Mouse (Mus musculus) embryonic facial prominence, embryonic 14.5 days (tissue): ENCODE measurements around the gene Fbxo11. TPM values are rescaled to one million over a fixed set of nuclear protein-coding genes. Genes with fewer than 3 reads are reported as not detected.
A peak's percentile ranks its signal among the peaks of the same experiment; 100 is the strongest.
"Not testable (repeated sequence)": the region's sequence is repeated elsewhere in the genome, so short reads cannot be mapped to it uniquely, and the experiment has no call there.

Experiments used
- ATAC-seq: fragments of 200-750 bp; cut with Nextera tagmentation; 2 replicates; pipeline ENCODE4 v1.8.0; 2017; ENCODE audit warnings: low read depth, moderate number of reproducible peaks, moderate TSS enrichment
- DNase-seq: peaks from one replicate; pipeline ENCODE4 v3.0.0-alpha.2; 2015; ENCODE audit warnings: low spot score
- H3K27ac ChIP-seq: fragments of 300-500 bp; sonication (generic); replicated peaks from 2 replicates; pipeline ENCODE4 v1.5.1; 2014; ENCODE audit warnings: low read depth, mild to moderate bottlenecking, low read length, moderate library complexity
- H3K27me3 ChIP-seq: fragments of 300-500 bp; sonication (generic); replicated peaks from 2 replicates; pipeline ENCODE4 v1.6.1; 2014; ENCODE audit warnings: low read length; ENCODE audit not compliant: control insufficient read depth, insufficient read depth
- H3K36me3 ChIP-seq: fragments of 300-500 bp; sonication (generic); 2 replicates; pipeline ENCODE4 v1.6.1; 2014; ENCODE audit warnings: low read length, mixed read lengths; ENCODE audit not compliant: control insufficient read depth, insufficient read depth
- H3K4me1 ChIP-seq: fragments of 300-500 bp; sonication (generic); 2 replicates; pipeline ENCODE4 v1.6.1; 2014; ENCODE audit warnings: antibody characterized with exemption, low read length; ENCODE audit not compliant: control insufficient read depth, insufficient read depth
- H3K4me2 ChIP-seq: fragments of 300-500 bp; sonication (generic); 2 replicates; pipeline ENCODE4 v1.6.1; 2014; ENCODE audit warnings: low read depth, mild to moderate bottlenecking, low read length, moderate library complexity, mixed read lengths
- H3K4me3 ChIP-seq: fragments of 300-500 bp; sonication (generic); 2 replicates; pipeline ENCODE4 v1.5.1; 2014; ENCODE audit warnings: low read depth, mild to moderate bottlenecking, low read length
- H3K9ac ChIP-seq: fragments of 300-500 bp; sonication (generic); 2 replicates; pipeline ENCODE4 v1.6.1; 2014; ENCODE audit warnings: low read depth, mild to moderate bottlenecking, low read length, moderate library complexity, mixed read lengths
- H3K9me3 ChIP-seq: fragments of 300-500 bp; sonication (generic); 2 replicates; pipeline ENCODE4 v1.6.1; 2016; ENCODE audit warnings: low read length; ENCODE audit not compliant: control insufficient read depth
- WGBS: fragments of 180-500 bp; shearing (Covaris S2); extraction: QIAGEN DNeasy Blood & Tissue Kit; methylation state at CpG from one replicate; pipeline ENCODE4 v1.1.7; 2014; 5-methylcytosine and 5-hydroxymethylcytosine counted together
- polyA plus RNA-seq: library from polyadenylated mRNA; unstranded; fragments of >200 nt; fragmentation: Nextera tagmentation; extraction: Ambion mirVana; gene quantifications from 2 replicates; pipeline ENCODE4 v1.2.1, GENCODE M21; 2014

Gene Fbxo11
- polyA plus RNA-seq, 1 experiment from 2014 or later, result 25.0 TPM

GRCm38 (mm10) chr17:87979696-87980095, 85.4 kb downstream of the Fbxo11 start:
- ATAC-seq, H3K4me3 ChIP-seq, H3K9me3 ChIP-seq, H3K9ac ChIP-seq, H3K27me3 ChIP-seq, DNase-seq, H3K27ac ChIP-seq, H3K4me2 ChIP-seq, H3K4me1 ChIP-seq: not testable (repeated sequence)
- 73% methylated on average over 1 of the region's 1 CpGs for WGBS
- peaks cover 35% of the 10 kb centered on the region for H3K36me3 ChIP-seq

GRCm38 (mm10) chr17:87976927-87977326, 88.2 kb downstream of the Fbxo11 start:
- not testable (repeated sequence) for H3K4me2 ChIP-seq, DNase-seq, H3K9me3 ChIP-seq, H3K27me3 ChIP-seq, ATAC-seq, H3K9ac ChIP-seq, H3K4me3 ChIP-seq, H3K27ac ChIP-seq
- 90% methylated on average over 4 of the region's 4 CpGs for WGBS
- Histone ChIP-seq H3K36me3 (peaks cover 19% of the 10 kb centered on the region), H3K4me1 (peaks cover 15% of the 10 kb centered on the region)

DNA sequence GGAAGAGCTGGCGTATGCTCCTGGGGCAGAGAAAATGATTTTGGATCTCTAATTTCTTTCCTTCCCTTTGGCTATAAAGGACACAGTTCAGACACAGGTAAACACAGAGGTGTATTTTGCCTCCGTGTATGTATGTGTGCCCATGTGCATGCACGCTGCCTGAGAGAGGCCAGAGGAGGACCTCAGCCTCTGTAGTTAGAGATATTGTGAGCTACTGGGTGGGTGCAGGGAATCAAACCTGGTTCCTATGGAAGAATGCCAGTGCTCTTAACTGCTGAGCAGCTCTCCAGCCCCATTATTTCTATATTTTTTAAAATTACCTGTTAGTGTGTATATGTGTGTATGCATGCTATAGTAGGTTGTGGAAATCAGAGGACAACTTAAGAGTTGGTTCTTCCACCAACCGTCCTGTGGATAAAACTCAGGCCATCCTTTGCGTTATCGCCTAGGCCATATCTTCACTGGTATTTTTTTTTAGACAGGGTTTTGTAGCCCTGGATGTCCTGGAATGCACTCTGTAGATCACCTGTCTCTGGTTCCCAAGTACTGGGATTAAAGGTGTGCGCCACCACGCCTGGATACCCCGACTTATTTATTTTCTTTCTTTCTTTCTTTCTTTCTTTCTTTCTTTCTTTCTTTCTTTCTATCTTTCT, 88.8 kb downstream of the Fbxo11 start:
- Histone ChIP-seq H3K4me1 (peaks cover 15% of the 10 kb centered on the region), H3K4me3 (peak overlapping the region; percentile 98), H3K27ac (no peak overlapping the region), H3K36me3 (peaks cover 16% of the 10 kb centered on the region), H3K27me3 (no peaks in the 10 kb centered on the region), H3K9ac (peak overlapping the region; percentile 91), H3K9me3 (no peaks in the 10 kb centered on the region), H3K4me2 (peak overlapping the region; percentile 75)
- DNase-seq (no peak), ATAC-seq (no peak)
- 77% methylated on average over 9 of the region's 9 CpGs for WGBS

DNA sequence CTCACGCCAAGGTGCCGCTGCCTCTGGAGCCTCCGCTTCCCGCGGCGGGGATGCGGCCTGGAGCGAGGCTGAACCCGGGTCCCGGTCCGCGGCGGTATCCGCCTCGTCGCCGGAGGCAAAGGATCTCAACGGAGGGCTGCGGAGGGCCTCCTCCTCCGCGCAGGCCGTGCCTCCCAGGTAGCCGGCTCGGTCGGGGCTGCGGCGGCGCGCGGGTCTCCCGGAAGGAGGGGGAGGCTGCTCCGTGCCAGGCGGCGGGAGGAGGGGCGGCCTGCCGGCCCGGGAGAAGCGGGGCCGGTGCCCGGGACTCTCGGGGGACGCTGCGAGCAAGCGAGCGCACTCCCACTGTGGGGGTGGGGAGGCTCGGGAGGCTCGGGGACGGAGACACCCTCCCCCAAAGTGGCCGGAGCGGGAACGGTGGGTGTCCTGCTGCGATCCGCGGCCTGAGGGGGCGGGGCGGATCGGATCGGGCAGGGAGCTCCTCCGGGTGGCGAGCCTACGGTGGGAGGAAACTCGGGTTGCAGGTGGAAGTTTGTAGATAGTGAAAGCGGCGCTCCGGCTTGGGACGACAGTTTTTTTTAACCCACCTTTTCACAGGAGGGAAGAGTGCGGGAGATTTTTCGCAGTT, 89.8 kb downstream of the Fbxo11 start:
- H3K36me3 ChIP-seq, result peaks cover 9% of the 10 kb centered on the region
- WGBS, result 0% methylated on average over 15 of the region's 68 CpGs
- ATAC-seq (peak; percentile 42), DNase-seq (peak; percentile 54)
- H3K27ac ChIP-seq, result peak overlapping the region; percentile 90
- H3K27me3 ChIP-seq, result no peaks in the 10 kb centered on the region
- no peaks in the 10 kb centered on the region for H3K9me3 ChIP-seq
- peak overlapping the region; percentile 98 for H3K4me3 ChIP-seq
- peak overlapping the region; percentile 75 for H3K4me2 ChIP-seq
- peaks cover 15% of the 10 kb centered on the region for H3K4me1 ChIP-seq
- peak overlapping the region; percentile 91 for H3K9ac ChIP-seq

GRCm38 (mm10) chr17:87974629-87975228, 90.4 kb downstream of the Fbxo11 start, which contains the start of gene Msh6:
TSS of gene Msh6 (plus strand) at chr17:87975062.
- peak within 1 kb of the TSS; percentile 91 for H3K9ac ChIP-seq
- no peaks in the 10 kb centered on the region for H3K27me3 ChIP-seq
- peak within 1 kb of the TSS; percentile 75 for H3K4me2 ChIP-seq
- H3K36me3 ChIP-seq, result peaks cover 9% of the 10 kb centered on the region
- peak within 1 kb of the TSS; percentile 90 for H3K27ac ChIP-seq
- peak within 1 kb of the TSS; percentile 98 for H3K4me3 ChIP-seq
- WGBS, result 2% methylated on average over 30 of the region's 63 CpGs
- peak; percentile 98 for ATAC-seq
- H3K4me1 ChIP-seq, result peaks cover 15% of the 10 kb centered on the region
- H3K9me3 ChIP-seq, result no peaks in the 10 kb centered on the region
- peak; percentile 97 for DNase-seq

GRCm38 (mm10) chr17:87973261-87974167, 91.6 kb downstream of the Fbxo11 start:
- Histone ChIP-seq H3K4me3 (peak overlapping the region; percentile 98; the same call in 1 of the 2 replicates), H3K4me2 (peak overlapping the region; percentile 75; the same call in 1 of the 2 replicates), H3K9ac (no peak overlapping the region; the same call in 1 of the 2 replicates), H3K27me3 (no peaks in the 10 kb centered on the region), H3K9me3 (no peaks in the 10 kb centered on the region), H3K27ac (no peak overlapping the region), H3K36me3 (peaks cover 9% of the 10 kb centered on the region; the same call in 1 of the 2 replicates), H3K4me1 (peaks cover 15% of the 10 kb centered on the region)
- ATAC-seq, result no peak
- DNase-seq, result peak; percentile 38
- WGBS, result 53% methylated on average over 10 of the region's 10 CpGs

DNA sequence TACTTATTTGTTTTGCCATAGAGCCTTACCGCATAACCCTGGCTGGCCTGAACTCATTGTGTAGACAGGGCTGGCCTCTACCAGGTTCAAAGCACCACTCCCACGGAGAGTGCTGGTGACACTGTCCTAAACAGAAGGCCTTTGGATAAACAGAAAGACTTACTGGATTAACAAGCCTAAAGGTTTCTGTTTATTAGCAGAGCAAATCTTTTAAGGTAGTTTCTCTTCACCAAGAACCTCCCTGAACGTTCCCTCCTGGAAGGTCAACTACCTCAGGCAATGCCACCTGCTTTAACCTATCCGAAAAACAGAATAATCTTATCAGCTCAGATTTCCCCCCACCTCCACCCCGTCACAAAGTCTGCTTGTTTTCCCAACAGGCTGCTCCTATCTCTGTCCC, 92.2 kb downstream of the Fbxo11 start:
- WGBS, result 57% methylated on average over 5 of the region's 5 CpGs
- Histone ChIP-seq H3K4me2 (no peak overlapping the region), H3K4me1 (peaks cover 15% of the 10 kb centered on the region), H3K9me3 (no peaks in the 10 kb centered on the region), H3K4me3 (no peak overlapping the region), H3K36me3 (peaks cover 6% of the 10 kb centered on the region; the same call in 1 of the 2 replicates), H3K27me3 (no peaks in the 10 kb centered on the region), H3K27ac (no peak overlapping the region), H3K9ac (no peak overlapping the region)
- no peak for ATAC-seq
- no peak for DNase-seq
